Mouse (Mus musculus): Measurements from ENCODE around the gene Cdr2l.

Cdr2l gene

GRCm38 (mm10) chr11:115406858-115407401 lies 25.2 kb downstream of the Cdr2l start:
- no peak for DNase-seq (ENCODE audit: low spot score)

- DNase-seq (ENCODE audit: low spot score): no peak
These were observed 26.7 kb downstream of the Cdr2l start for GRCm38 (mm10) chr11:115408266-115408920.

- DNase-seq (ENCODE audit: low spot score): no peak
These were observed 27.8 kb downstream of the Cdr2l start for GRCm38 (mm10) chr11:115409556-115409955.

- peak; percentile 95 for DNase-seq (ENCODE audit: low spot score)
These were observed 38.0 kb downstream of the Cdr2l start, which contains the start of the genes Atp5h and Kctd2 for GRCm38 (mm10) chr11:115419531-115420237. Gene Atp5h, minus strand, starts transcription at chr11:115419962. Gene Kctd2, plus strand, starts transcription at chr11:115420128.

GRCm38 (mm10) chr11:115420336-115421190 lies 38.8 kb downstream of the Cdr2l start:
- DNase-seq (ENCODE audit: low spot score): peak; percentile 69

GRCm38 (mm10) chr11:115421328-115421727 lies 39.6 kb downstream of the Cdr2l start:
- DNase-seq (ENCODE audit: low spot score): no peak

- DNase-seq (ENCODE audit: low spot score): no peak
These were observed 40.3 kb downstream of the Cdr2l start for GRCm38 (mm10) chr11:115421972-115422371.

GRCm38 (mm10) chr11:115423091-115423490 lies 41.4 kb downstream of the Cdr2l start:
- DNase-seq (ENCODE audit: low spot score): no peak

- no peak for DNase-seq (ENCODE audit: low spot score)
These were observed 43.0 kb downstream of the Cdr2l start for GRCm38 (mm10) chr11:115424666-115425065.

GRCm38 (mm10) chr11:115425671-115426070 lies 44.0 kb downstream of the Cdr2l start:
- no peak for DNase-seq (ENCODE audit: low spot score)

- peak; percentile 51 for DNase-seq (ENCODE audit: low spot score)
These were observed 46.0 kb downstream of the Cdr2l start for GRCm38 (mm10) chr11:115427482-115428331.

GRCm38 (mm10) chr11:115429307-115429706 lies 47.6 kb downstream of the Cdr2l start:
- DNase-seq (ENCODE audit: low spot score): no peak

- DNase-seq (ENCODE audit: low spot score): no peak
These were observed 48.8 kb downstream of the Cdr2l start for GRCm38 (mm10) chr11:115430561-115430960.

GRCm38 (mm10) chr11:115432814-115433213 lies 51.1 kb downstream of the Cdr2l start:
- DNase-seq (ENCODE audit: low spot score): no peak

- DNase-seq (ENCODE audit: low spot score): no peak
These were observed 51.6 kb downstream of the Cdr2l start for GRCm38 (mm10) chr11:115433342-115433741.

- DNase-seq (ENCODE audit: low spot score): no peak
These were observed 54.1 kb downstream of the Cdr2l start for GRCm38 (mm10) chr11:115435596-115436337.

GRCm38 (mm10) chr11:115437571-115438122 lies 55.9 kb downstream of the Cdr2l start:
- DNase-seq (ENCODE audit: low spot score): no peak

GRCm38 (mm10) chr11:115439326-115439725 lies 57.6 kb downstream of the Cdr2l start:
- no peak for DNase-seq (ENCODE audit: low spot score)

GRCm38 (mm10) chr11:115439906-115440595 lies 58.3 kb downstream of the Cdr2l start, which contains the start of gene Trim80:
Gene Trim80, plus strand, starts transcription at chr11:115440545.
- DNase-seq (ENCODE audit: low spot score): no peak

Data from ovary, postnatal 36 days (tissue).